Mouse (Mus musculus) activated CD4-positive, CD25-positive, alpha-beta regulatory T cell (primary cell): ENCODE results near the gene Anxa7. TPM values are rescaled to one million over a fixed set of nuclear protein-coding genes. Genes with fewer than 3 reads are reported as not detected.

Source experiments
- polyA plus RNA-seq, 2 experiments: library from polyadenylated mRNA; unstranded; fragments of 100-300 nt; shearing (Covaris generic); gene quantifications; one replicate each; pipeline ENCODE4 v1.2.1; 2017

Gene Anxa7
- 10 to 100 TPM; 30.9 to 43.7 TPM for polyA plus RNA-seq

DNA sequence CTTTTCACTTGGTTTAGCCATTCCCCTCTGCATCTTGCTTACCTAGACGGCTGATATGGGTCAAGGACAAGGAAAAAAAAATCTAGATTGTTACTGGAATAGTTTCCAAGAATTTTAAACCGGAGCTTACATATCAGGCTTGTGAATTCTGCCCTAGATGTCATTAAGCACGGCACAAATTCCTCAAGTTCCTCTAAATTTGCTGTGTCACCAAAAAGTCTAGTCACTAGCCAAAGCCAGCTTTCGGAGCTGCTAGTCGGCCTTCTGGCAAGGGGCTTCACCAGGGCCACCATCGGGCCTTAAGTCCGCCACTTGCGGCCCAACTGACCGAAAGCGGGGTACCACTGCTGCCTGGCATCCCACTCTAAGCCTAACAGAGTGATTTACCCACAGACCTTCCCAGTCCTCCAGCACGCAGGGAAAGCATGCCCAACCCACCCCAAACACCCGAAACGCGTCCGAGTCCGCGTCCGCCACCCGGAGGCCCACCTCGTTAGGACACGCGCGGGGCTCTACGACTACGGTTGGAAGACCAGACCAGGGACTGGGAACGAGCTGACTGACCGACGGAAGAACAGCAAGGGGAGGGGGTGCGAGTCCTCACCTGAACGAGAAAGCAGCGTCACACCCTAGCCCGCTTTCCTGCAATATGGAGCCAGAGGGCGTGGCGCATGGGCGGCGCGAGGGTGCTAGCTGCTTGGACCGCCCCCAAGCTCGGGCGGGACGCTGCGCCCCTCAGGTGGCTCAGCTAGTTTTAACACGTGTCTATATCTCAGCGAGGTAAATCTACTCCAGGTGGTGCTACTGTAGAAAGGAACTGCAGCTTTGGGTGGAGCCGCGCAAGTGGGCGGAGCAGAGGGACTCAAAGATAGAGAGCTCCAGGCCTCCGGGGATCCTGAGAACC, at the start of gene Anxa7:
TSS of gene Anxa7 (minus strand) at position 843 of the 904 bp plus-strand sequence.

DNA sequence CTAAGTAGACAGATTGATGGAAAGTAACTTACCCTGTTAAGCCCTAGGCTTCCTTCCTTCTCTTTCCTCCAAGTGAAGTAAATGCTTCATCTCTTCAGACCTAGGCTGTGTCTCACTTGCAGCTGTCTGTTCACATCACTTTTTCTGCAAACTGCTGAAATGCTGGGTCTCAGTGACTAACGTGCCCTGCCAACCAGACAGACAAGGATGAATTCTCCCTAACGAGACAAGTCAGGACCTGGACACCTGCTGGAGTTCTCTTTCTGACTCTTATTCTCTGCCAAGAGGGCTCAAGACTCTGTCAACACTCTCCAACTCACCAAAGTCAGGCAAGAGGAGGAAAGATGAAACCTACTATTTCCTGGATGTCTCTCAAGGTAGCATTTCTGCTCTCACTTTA, 16.7 kb upstream of the Anxa7 start, which contains the start of gene Mss51:
TSS of gene Mss51 (minus strand) at position 299 of the 400 bp plus-strand sequence.

DNA sequence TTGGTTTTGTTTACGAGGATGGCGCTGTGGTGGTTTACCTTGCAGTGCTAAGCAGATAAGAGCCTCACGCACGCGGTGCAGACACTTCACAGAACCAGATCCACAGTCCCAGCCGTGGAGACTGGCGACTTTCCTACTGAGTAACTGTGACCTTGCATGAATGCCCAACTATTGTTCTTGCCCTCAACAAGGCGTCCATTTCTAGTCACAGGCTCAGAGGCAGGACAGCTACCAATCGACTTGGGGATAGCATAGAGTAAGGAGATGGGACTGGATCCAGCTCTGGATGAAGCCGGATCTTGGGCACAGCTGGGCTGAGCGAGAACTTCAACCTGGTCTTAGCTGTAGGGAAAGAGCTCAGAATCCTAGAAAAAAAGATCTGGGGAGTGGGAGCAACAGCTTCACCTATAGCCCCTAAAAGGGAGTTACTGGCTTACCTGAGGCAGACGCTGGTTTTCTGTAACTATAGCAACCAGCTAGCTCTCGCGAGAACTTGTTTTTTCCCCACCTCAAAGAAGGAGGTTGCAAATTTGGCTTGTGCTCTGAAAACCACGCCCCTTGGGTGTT, 28.1 kb downstream of the Anxa7 start, which contains the start of gene Cfap70:
TSS of gene Cfap70 (minus strand) at position 462 of the 567 bp plus-strand sequence.

Other genes starting within 250 kb of the Anxa7 start
- not detected for gene Kcnk16, start 210.9 kb downstream of the Anxa7 start, polyA plus RNA-seq
- gene Nudt13, start 185.4 kb downstream of the Anxa7 start, polyA plus RNA-seq: 10 to 100 TPM; 13.8 to 14.2 TPM
- 10 to 100 TPM; 55.4 to 60.0 TPM for gene Ecd, start 132.0 kb downstream of the Anxa7 start, polyA plus RNA-seq
- 10 to 100 TPM; 57.8 to 75.9 TPM for gene Fam149b, start 132.0 kb downstream of the Anxa7 start, polyA plus RNA-seq
- 100 to 1,000 TPM; 132 to 136 TPM for gene Dnajc9, start 91.2 kb downstream of the Anxa7 start, polyA plus RNA-seq
- 100 to 1,000 TPM; 108 to 116 TPM for gene Mrps16, start 86.5 kb downstream of the Anxa7 start, polyA plus RNA-seq
- gene Cfap70, start 27.9 kb downstream of the Anxa7 start, polyA plus RNA-seq: under 1 TPM in 1 of 2 experiments, not detected in 1; 0.31 TPM
- 1 to 10 TPM; 1.3 to 2.3 TPM for gene Mss51, start 16.8 kb upstream of the Anxa7 start, polyA plus RNA-seq
- gene Ppp3cb, start 66.4 kb upstream of the Anxa7 start, polyA plus RNA-seq: 10 to 100 TPM; 30.4 to 31.4 TPM
- 1 to 10 TPM; 2.5 to 2.6 TPM for gene Usp54, start 160.9 kb upstream of the Anxa7 start, polyA plus RNA-seq
- gene Myoz1, start 176.4 kb upstream of the Anxa7 start, polyA plus RNA-seq: not detected
- under 1 TPM in 1 of 2 experiments, not detected in 1; 0.21 TPM for gene Synpo2l, start 188.2 kb upstream of the Anxa7 start, polyA plus RNA-seq
- 100 to 1,000 TPM; 181 to 190 TPM for gene Sec24c, start 194.2 kb upstream of the Anxa7 start, polyA plus RNA-seq
- 10 to 100 TPM in 1 of 2 experiments, 1 to 10 TPM in 1; 9.8 to 13.7 TPM for gene Fut11, start 214.8 kb upstream of the Anxa7 start, polyA plus RNA-seq
- gene Chchd1, start 222.9 kb upstream of the Anxa7 start, polyA plus RNA-seq: 100 to 1,000 TPM; 102 to 136 TPM
- 10 to 100 TPM; 35.8 to 56.8 TPM for gene Zswim8, start 227.4 kb upstream of the Anxa7 start, polyA plus RNA-seq